Mouse (Mus musculus): ENCODE data around the gene Nat10.

Gene Nat10

GRCm38 (mm10) chr2:103760906-103761716 lies at the start of gene Nat10:
Gene Nat10 (minus strand): TSS chr2:103761270.
- peak; percentile 93 for DNase-seq (ENCODE audit: low read depth, low spot score)

- DNase-seq (ENCODE audit: low read depth, low spot score): no peak
Observed at GRCm38 (mm10) chr2:103810412-103810811, 49.3 kb upstream of the Nat10 start.

- DNase-seq (ENCODE audit: low read depth, low spot score): no peak
Observed at GRCm38 (mm10) chr2:103808466-103808865, 47.4 kb upstream of the Nat10 start.

GRCm38 (mm10) chr2:103803770-103804530 lies 42.9 kb upstream of the Nat10 start:
- DNase-seq (ENCODE audit: low read depth, low spot score): no peak

- no peak for DNase-seq (ENCODE audit: low read depth, low spot score)
Observed at GRCm38 (mm10) chr2:103802422-103802821, 41.4 kb upstream of the Nat10 start.

- peak; percentile 83 for DNase-seq (ENCODE audit: low read depth, low spot score)
Observed at GRCm38 (mm10) chr2:103797491-103798009, 36.5 kb upstream of the Nat10 start, which contains the start of gene Caprin1. Gene Caprin1 (minus strand): TSS chr2:103797649.

- DNase-seq (ENCODE audit: low read depth, low spot score): peak; percentile 48
Observed at GRCm38 (mm10) chr2:103796861-103797466, 35.9 kb upstream of the Nat10 start.

- peak; percentile 57 for DNase-seq (ENCODE audit: low read depth, low spot score)
Observed at GRCm38 (mm10) chr2:103796211-103796860, 35.3 kb upstream of the Nat10 start.

GRCm38 (mm10) chr2:103795843-103796210 lies 34.8 kb upstream of the Nat10 start:
- DNase-seq (ENCODE audit: low read depth, low spot score): peak; percentile 56

GRCm38 (mm10) chr2:103792009-103792408 lies 30.9 kb upstream of the Nat10 start:
- no peak for DNase-seq (ENCODE audit: low read depth, low spot score)

- no peak for DNase-seq (ENCODE audit: low read depth, low spot score)
Observed at GRCm38 (mm10) chr2:103785735-103786134, 24.7 kb upstream of the Nat10 start.

GRCm38 (mm10) chr2:103784621-103785020 lies 23.6 kb upstream of the Nat10 start:
- DNase-seq (ENCODE audit: low read depth, low spot score): peak; percentile 33

- DNase-seq (ENCODE audit: low read depth, low spot score): no peak
Observed at GRCm38 (mm10) chr2:103762492-103762891, 1.4 kb upstream of the Nat10 start.

GRCm38 (mm10) chr2:103761993-103762392 lies 923 bp upstream of the Nat10 start:
- DNase-seq (ENCODE audit: low read depth, low spot score): no peak

- DNase-seq (ENCODE audit: low read depth, low spot score): peak; percentile 16
Observed at GRCm38 (mm10) chr2:103760421-103760820, 649 bp downstream of the Nat10 start.

- no peak for DNase-seq (ENCODE audit: low read depth, low spot score)
Observed at GRCm38 (mm10) chr2:103755458-103756085, 5.5 kb downstream of the Nat10 start.

GRCm38 (mm10) chr2:103754614-103755013 lies 6.5 kb downstream of the Nat10 start:
- DNase-seq (ENCODE audit: low read depth, low spot score): no peak

- DNase-seq (ENCODE audit: low read depth, low spot score): no peak
Observed at GRCm38 (mm10) chr2:103751771-103752170, 9.3 kb downstream of the Nat10 start.

GRCm38 (mm10) chr2:103749091-103749490 lies 12.0 kb downstream of the Nat10 start:
- DNase-seq (ENCODE audit: low read depth, low spot score): no peak

GRCm38 (mm10) chr2:103747891-103748290 lies 13.2 kb downstream of the Nat10 start:
- no peak for DNase-seq (ENCODE audit: low read depth, low spot score)

GRCm38 (mm10) chr2:103746761-103747160 lies 14.3 kb downstream of the Nat10 start:
- no peak for DNase-seq (ENCODE audit: low read depth, low spot score)

All from c-Kit-negative CD71-positive TER-119-positive erythroid progenitor cells, embryonic 14.5 days (primary cell).